16 mouse cellular contexts compared by ENCODE assay signal in the genomic region with DNA sequence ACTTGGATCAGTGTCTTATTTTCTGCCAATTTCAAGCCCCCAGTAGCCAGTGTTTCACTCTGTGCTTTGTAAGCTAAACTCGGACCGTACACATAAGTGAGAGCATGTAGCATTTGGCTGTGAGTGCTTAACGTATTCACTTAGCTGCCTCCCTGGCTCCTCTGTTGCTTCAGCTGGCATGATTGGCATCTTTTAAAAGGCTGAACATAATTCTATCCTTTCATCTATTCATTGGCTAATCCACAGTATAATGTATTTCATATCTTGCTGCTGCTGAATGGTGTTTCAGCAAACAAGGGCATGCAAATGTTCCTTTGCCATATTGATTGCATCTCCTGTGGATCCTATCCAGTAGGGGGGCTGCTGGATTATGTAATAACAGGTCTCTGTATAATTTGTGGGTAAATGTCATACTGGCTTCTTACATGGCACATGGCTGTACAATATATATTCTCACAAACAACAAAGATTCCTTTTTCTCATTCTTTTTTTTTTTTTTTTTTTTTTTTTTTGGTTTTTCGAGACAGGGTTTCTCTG.
"Had no signal": no experiment of that assay in that cellular context is flagged by ENCODE, and none has a peak within 500 bp of the region (broad histone marks: within the 10 kb centered on the region; RNA-seq: fewer than 3 reads in every experiment).

No protein-coding gene starts in this region.

- ATAC-seq: liver, postnatal 0 days had no signal

- H3K4me1 ChIP-seq: liver, embryonic 13.5 days; lung, embryonic 15.5 days; neural tube, embryonic 15.5 days had no signal

- H3K36me3 ChIP-seq: limb, embryonic 12.5 days; liver, embryonic 13.5 days; lung, embryonic 15.5 days; neural tube, embryonic 15.5 days had no signal

- H3K27me3 ChIP-seq: limb, embryonic 12.5 days; liver, embryonic 13.5 days; lung, embryonic 15.5 days; megakaryocyte, embryonic 14.5 days; neural tube, embryonic 15.5 days had no signal

- DNase-seq: kidney, adult 18-20 months; kidney, postnatal 10 days; kidney, postnatal 4 days; liver; liver, embryonic 13.5 days; liver, postnatal 0 days; lung, postnatal 14 days; right cerebral cortex, adult 18-20 months; thymus, adult 18-20 months; thymus, postnatal 14 days had no signal

- H3K27ac ChIP-seq: limb, embryonic 12.5 days; liver, embryonic 13.5 days; lung, embryonic 15.5 days; macrophage; neural tube, embryonic 15.5 days had no signal

- H3K4me2 ChIP-seq: limb, embryonic 12.5 days; liver, embryonic 13.5 days; lung, embryonic 15.5 days; neural tube, embryonic 15.5 days had no signal

- H3K9ac ChIP-seq: limb, embryonic 12.5 days; liver, embryonic 13.5 days; liver, postnatal 0 days; lung, embryonic 15.5 days; neural tube, embryonic 15.5 days had no signal

- H3K9me3 ChIP-seq: limb, embryonic 12.5 days; liver, embryonic 13.5 days; lung, embryonic 15.5 days; megakaryocyte, embryonic 14.5 days; neural tube, embryonic 15.5 days had no signal

- H3K4me3 ChIP-seq: limb, embryonic 12.5 days; liver, embryonic 13.5 days; lung, embryonic 15.5 days; megakaryocyte, embryonic 14.5 days; myocyte; neural tube, embryonic 15.5 days had no signal
